Comparison of ENCODE assay signal across 29 mouse cellular contexts in the genomic region with DNA sequence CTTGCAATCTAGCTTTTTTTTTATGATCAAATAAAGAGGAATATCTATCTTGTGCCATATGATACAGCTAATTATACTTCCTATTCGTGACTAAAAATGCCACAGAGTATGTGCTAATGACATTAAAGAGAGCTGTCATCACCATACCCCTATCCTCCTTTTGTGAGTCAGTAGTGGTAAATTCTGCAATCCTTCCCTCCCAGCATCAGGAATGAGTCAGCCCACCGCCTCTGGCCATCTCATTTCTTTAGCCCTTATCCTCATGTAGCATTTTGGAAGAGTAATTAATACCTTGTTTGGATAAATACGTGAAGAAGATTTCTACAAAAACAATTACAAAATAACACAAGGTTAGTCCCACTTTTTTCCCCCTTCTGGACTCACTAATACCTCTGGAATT. TPM values are rescaled to one million over a fixed set of nuclear protein-coding genes. Genes with fewer than 3 reads are reported as not detected.
A peak's percentile ranks its signal among the peaks of the same experiment; 100 is the strongest.
DNase-seq lines count a peak whose midpoint lies in the region; ATAC-seq lines count a peak whose summit lies in the region.
"Had no signal": no experiment of that assay in that cellular context is flagged by ENCODE, and none has a peak within 500 bp of the region (broad histone marks: within the 10 kb centered on the region; RNA-seq: fewer than 3 reads in every experiment).

No protein-coding gene starts in this region.

- H3K9me3 ChIP-seq in midbrain, embryonic 13.5 days: peaks cover 3% of the 10 kb centered on the region; the same call in 1 of the 2 replicates
- H3K9me3 ChIP-seq in midbrain, embryonic 10.5 days (replicated peaks): no peaks in the 10 kb centered on the region; the same call in 1 of the 2 replicates
- no peaks in the 10 kb centered on the region for H3K9me3 ChIP-seq in forebrain, embryonic 16.5 days (ENCODE audit: control insufficient read depth, low read length)
- H3K9me3 ChIP-seq: embryonic facial prominence, embryonic 10.5 days; hindbrain, embryonic 10.5 days; kidney, embryonic 15.5 days; limb, embryonic 10.5 days; limb, embryonic 15.5 days; neural tube, embryonic 13.5 days had no signal

- no peaks in the 10 kb centered on the region for H3K4me1 ChIP-seq in midbrain, embryonic 13.5 days (replicated peaks)
- no peaks in the 10 kb centered on the region for H3K4me1 ChIP-seq in midbrain, embryonic 10.5 days
- H3K4me1 ChIP-seq in forebrain, embryonic 16.5 days (replicated peaks; ENCODE audit: control insufficient read depth, insufficient read depth, low read length): no peaks in the 10 kb centered on the region
- H3K4me1 ChIP-seq: embryonic facial prominence, embryonic 10.5 days; embryonic facial prominence, embryonic 15.5 days; heart, embryonic 13.5 days; hindbrain, embryonic 10.5 days; hindbrain, embryonic 15.5 days; kidney, embryonic 15.5 days; limb, embryonic 10.5 days; limb, embryonic 15.5 days; neural tube, embryonic 13.5 days had no signal

- no peak for DNase-seq in midbrain, embryonic 10.5 days (ENCODE audit: low spot score)
- DNase-seq in 3T3-L1 (ENCODE audit: low read depth, low spot score): peak; percentile 80
- peak; percentile 74 for DNase-seq in Muller cell, postnatal 12 days (ENCODE audit: inconsistent ontology term)
- DNase-seq in fibroblast of lung, adult 2 months (ENCODE audit: low read depth): peak; percentile 18
- DNase-seq: adrenal gland, adult 8-10 months; cerebellum, adult 8-10 months; cerebellum, postnatal 25 days; heart, postnatal 10 days; kidney, adult 11 months; kidney, postnatal 25 days; layer of hippocampus, postnatal 36 days; lung, embryonic 14.5 days; lung, postnatal 14 days; right cerebral cortex, postnatal 14 days had no signal

- H3K36me3 ChIP-seq in midbrain, embryonic 13.5 days: peaks cover 6% of the 10 kb centered on the region
- H3K36me3 ChIP-seq in midbrain, embryonic 10.5 days: peaks cover 6% of the 10 kb centered on the region; the same call in 1 of the 2 replicates
- no peaks in the 10 kb centered on the region for H3K36me3 ChIP-seq in forebrain, embryonic 16.5 days (ENCODE audit: control insufficient read depth, insufficient read depth)
- H3K36me3 ChIP-seq: embryonic facial prominence, embryonic 10.5 days; embryonic facial prominence, embryonic 15.5 days; hindbrain, embryonic 15.5 days; kidney, embryonic 15.5 days; limb, embryonic 10.5 days had no signal

- WGBS in midbrain, embryonic 13.5 days: 68% methylated on average over 3 of the region's 3 CpGs
- 83% methylated on average over 3 of the region's 3 CpGs for WGBS in midbrain, embryonic 10.5 days
- 79% methylated on average over 3 of the region's 3 CpGs for WGBS in forebrain, embryonic 16.5 days

- H3K27ac ChIP-seq in midbrain, embryonic 13.5 days: no peak overlapping the region
- H3K27ac ChIP-seq in midbrain, embryonic 10.5 days (replicated peaks): no peak overlapping the region
- H3K27ac ChIP-seq in forebrain, embryonic 16.5 days (ENCODE audit: low read length): no peak overlapping the region
- H3K27ac ChIP-seq: embryonic facial prominence, embryonic 10.5 days; embryonic facial prominence, embryonic 15.5 days; heart, embryonic 13.5 days; hindbrain, embryonic 10.5 days; hindbrain, embryonic 15.5 days; kidney, embryonic 15.5 days; limb, embryonic 10.5 days; limb, embryonic 15.5 days; liver, embryonic 14.5 days; neural tube, embryonic 13.5 days had no signal

- H3K4me2 ChIP-seq in midbrain, embryonic 13.5 days (replicated peaks): no peak overlapping the region
- no peak overlapping the region for H3K4me2 ChIP-seq in forebrain, embryonic 16.5 days (ENCODE audit: low read length)
- H3K4me2 ChIP-seq: embryonic facial prominence, embryonic 15.5 days; heart, embryonic 13.5 days; hindbrain, embryonic 15.5 days; kidney, embryonic 15.5 days; limb, embryonic 15.5 days; lung, embryonic 14.5 days; neural tube, embryonic 13.5 days had no signal

- ATAC-seq in midbrain, embryonic 13.5 days: 0 out of 2 replicates have a peak, but pooled peaks have one; percentile 27
- ATAC-seq in activated CD4-positive, CD25-positive, alpha-beta regulatory T cell, adult 4 months: no peak
- no peak for ATAC-seq in forebrain, embryonic 16.5 days
- ATAC-seq: forebrain, embryonic 14.5 days; inflammation-experienced regulatory T-cells, adult 6 months had no signal

- H3K9ac ChIP-seq in midbrain, embryonic 13.5 days (replicated peaks): no peak overlapping the region
- H3K9ac ChIP-seq in forebrain, embryonic 16.5 days (replicated peaks; ENCODE audit: low read depth, low read length): no peak overlapping the region
- H3K9ac ChIP-seq: embryonic facial prominence, embryonic 15.5 days; heart, embryonic 13.5 days; hindbrain, embryonic 15.5 days; kidney, embryonic 15.5 days; limb, embryonic 15.5 days; liver, embryonic 14.5 days; lung, embryonic 14.5 days; neural tube, embryonic 13.5 days had no signal

- H3K4me3 ChIP-seq in midbrain, embryonic 13.5 days (replicated peaks): no peak overlapping the region
- no peak overlapping the region for H3K4me3 ChIP-seq in midbrain, embryonic 10.5 days
- no peak overlapping the region for H3K4me3 ChIP-seq in forebrain, embryonic 16.5 days (replicated peaks; ENCODE audit: low read length)
- H3K4me3 ChIP-seq: embryonic facial prominence, embryonic 10.5 days; embryonic facial prominence, embryonic 15.5 days; heart, embryonic 13.5 days; hindbrain, embryonic 10.5 days; hindbrain, embryonic 15.5 days; kidney, embryonic 15.5 days; limb, embryonic 10.5 days; limb, embryonic 15.5 days; neural tube, embryonic 13.5 days had no signal

- H3K27me3 ChIP-seq in midbrain, embryonic 13.5 days: no peaks in the 10 kb centered on the region
- H3K27me3 ChIP-seq in midbrain, embryonic 10.5 days (ENCODE audit: low read depth, poor library complexity, severe bottlenecking): no peaks in the 10 kb centered on the region
- no peaks in the 10 kb centered on the region for H3K27me3 ChIP-seq in forebrain, embryonic 16.5 days (replicated peaks; ENCODE audit: control insufficient read depth, insufficient read depth, low read length)
- H3K27me3 ChIP-seq: embryonic facial prominence, embryonic 15.5 days; heart, embryonic 13.5 days; hindbrain, embryonic 15.5 days; kidney, embryonic 15.5 days; limb, embryonic 15.5 days; neural tube, embryonic 13.5 days had no signal

RNA-seq across cellular contexts. Expression of a gene that starts 56.8 kb away (rescaled TPM):
- 10.4 and 11.4 TPM in 2 replicates for polyA plus RNA-seq in midbrain, embryonic 13.5 days (2015; fragmentation: Nextera tagmentation; extraction: Ambion mirVana)
- polyA plus RNA-seq in midbrain, embryonic 10.5 days (2016; fragmentation: Nextera tagmentation; extraction: Ambion mirVana): 7.8 and 11.3 TPM in 2 replicates
- 10 to 100 TPM; 26.8 to 27.9 TPM for polyA plus RNA-seq in activated CD4-positive, CD25-positive, alpha-beta regulatory T cell, adult 4 months (2017; shearing (Covaris generic))
- 11.2 and 11.9 TPM in 2 replicates for polyA plus RNA-seq in forebrain, embryonic 16.5 days (2015; fragmentation: Nextera tagmentation; extraction: Ambion mirVana)
